Mouse (Mus musculus) right cerebral cortex, postnatal 25 days (tissue): Measurements from ENCODE around the gene AI661453.

ENCODE experiments used
- DNase-seq: peaks from one replicate; pipeline ENCODE4 v3.0.0; 2022

AI661453 gene

DNA sequence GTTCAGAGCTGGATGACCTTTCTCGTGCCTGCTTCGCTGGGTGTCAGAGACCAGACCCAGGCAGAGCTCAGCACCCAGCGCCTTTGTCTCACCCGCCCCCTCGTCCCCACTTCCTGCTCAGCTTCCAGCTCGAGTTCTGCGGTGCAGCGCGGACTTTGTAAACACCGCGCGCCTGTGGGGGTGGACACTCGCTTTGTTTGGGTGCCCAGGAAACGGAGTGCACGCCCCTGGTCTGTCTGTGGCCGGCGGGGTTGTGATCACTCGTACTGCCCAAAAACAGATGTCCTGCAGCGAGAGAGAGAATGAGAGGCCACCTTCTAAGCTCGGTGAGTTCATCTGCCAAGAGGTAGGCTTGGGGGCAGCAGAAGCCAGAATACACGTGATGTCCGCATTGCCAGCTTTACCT is 68.5 kb downstream of the AI661453 start, which contains the start of gene Ccnd3:
Gene Ccnd3 (plus strand): TSS at position 111 of the 406 bp plus-strand sequence.
- DNase-seq, result peak; percentile 60

DNA sequence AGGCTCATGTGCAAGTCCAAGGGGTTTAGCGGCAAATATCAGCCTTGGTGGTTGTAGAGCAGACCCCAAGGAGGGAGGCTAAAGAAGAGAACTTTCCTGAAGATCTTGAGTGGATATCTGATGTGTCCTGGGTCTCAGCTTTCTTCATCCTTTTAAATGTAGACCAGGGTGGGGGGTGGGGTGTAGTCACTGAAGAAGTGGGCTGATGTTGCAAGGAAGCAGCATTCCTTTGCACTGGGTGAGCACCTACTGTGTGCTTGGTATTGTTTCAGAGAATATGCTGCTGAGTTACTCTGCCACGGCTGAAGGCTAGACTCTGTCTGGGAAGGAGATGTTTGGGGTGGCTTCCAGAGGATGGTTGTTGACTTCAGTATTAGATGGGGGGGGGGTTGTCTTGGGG is 69.2 kb downstream of the AI661453 start:
- no peak for DNase-seq

- DNase-seq, result no peak
Measured at GRCm38 (mm10) chr17:47506042-47506441, 69.6 kb downstream of the AI661453 start.

DNA sequence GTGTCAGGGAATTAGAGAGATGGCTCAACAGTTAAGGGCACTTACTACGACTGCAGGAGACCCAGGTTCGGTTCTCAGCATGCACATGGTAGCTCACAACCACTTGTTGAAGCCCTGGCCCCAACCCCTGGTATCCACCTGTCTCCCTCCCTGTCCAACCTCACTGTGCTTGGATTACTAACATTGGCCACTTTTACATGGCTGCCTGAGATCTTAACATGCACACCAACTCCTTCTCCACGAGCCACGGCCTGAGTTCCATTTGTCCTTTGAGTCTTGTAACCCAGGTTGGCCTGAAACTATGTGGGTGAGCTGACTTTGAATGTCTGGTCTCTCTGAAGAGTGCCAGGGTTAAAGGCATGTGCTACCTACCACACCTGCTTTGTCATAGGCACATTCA is 70.3 kb downstream of the AI661453 start:
- no peak for DNase-seq

- no peak for DNase-seq
Measured at GRCm38 (mm10) chr17:47507523-47507922, 71.1 kb downstream of the AI661453 start.

DNA sequence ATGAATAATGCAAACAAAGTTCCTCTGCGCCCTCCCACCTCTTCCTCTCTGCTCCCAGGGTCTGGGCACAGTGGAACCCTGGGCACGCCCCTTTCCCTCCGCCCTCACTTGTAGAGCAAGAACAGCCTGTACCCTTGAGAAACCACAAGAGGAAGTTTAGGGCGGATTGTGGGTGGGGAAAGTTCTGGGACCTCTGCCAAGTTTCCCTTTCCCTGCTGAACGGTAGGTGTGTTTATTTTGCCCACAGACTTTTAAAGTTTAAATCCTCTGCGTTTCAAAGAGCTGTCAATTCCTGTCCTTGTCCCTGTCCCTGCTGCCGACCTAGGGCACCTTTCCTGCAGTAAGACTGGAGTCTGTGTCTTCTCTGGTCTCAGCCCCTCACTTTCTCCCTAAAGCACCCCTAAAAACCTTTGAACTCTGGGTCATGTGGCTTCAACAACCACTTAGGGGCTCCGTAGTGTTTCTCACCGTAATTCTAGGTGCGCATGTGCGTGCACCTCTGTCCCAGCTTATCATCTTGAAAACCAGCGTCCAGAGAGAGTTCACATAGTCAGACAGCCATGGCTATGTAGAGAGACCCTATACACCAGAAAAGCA is 71.7 kb downstream of the AI661453 start:
- DNase-seq, result peak; percentile 78

DNA sequence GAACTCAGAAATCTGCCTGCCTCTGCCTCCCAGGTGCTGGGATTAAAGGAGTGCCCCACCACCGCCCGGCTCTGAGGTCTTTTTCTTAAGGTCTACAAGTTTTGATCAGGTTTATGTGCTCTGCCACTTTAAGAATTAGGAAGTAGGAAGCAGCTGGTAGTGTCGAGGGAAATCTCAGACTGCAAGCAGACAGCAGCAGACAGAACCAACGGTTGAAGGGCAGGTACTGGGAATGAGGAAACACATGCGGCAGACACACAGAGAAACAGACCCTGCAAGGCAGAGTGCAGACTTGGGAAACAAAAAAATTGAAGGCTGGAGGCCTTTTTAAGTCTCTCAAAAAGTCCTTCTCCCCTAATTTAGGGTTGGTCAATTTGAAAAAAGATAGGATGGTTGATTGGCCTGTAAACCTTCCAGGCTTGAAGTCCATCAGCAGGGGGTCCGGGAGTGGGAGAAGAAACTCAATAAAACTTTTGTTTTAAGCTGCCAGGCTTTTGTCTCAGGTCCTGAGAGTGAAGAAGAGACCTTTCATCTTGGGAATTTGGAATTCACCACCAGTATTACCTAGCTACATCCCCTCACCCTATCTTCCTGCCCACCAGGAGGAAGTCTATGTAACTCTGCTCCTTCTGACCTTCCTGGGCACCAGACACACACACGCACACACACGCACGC is 72.8 kb downstream of the AI661453 start:
- DNase-seq, result no peak

- peak; percentile 92 for DNase-seq
Measured at GRCm38 (mm10) chr17:47511111-47512020, 75.0 kb downstream of the AI661453 start.

DNA sequence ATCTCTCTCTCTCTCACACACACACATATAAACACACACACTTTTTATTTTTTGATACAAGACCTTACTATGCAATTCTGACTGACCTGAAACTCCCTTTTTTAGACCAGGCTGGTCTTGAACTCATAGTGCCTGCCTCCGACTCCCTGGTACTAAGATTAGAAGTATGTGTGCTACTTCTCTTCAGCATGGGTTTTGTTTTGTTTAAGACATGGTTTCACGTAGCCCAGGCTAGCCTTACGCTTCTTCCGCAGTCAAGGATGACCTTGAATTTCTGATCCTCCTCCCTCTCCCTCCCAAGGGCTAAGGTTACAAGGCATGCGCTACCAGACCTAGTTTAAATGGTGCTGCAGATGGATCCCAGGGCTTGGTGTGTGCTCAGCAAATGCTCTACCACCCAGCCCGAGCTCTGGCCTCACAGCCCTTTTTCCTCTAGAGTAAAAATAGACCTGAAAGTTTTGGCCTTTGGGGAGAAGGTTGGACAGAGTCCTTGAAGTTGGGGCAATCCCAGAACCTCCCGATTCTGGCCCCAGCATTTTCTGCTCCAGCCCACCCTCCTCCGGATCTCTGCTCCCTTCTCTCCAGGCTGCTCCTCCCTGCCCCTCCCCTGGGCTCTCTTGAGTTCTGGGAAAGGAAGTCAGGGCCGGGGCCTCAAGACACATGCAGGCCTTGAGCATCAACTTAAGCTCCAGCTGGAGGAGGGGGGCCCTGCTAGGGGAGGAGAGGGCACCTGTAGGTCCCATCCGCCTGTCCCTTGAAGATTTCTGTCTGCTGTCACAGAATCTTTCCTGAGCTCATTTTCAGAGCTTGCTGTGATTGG is 76.8 kb downstream of the AI661453 start:
- no peak for DNase-seq

DNA sequence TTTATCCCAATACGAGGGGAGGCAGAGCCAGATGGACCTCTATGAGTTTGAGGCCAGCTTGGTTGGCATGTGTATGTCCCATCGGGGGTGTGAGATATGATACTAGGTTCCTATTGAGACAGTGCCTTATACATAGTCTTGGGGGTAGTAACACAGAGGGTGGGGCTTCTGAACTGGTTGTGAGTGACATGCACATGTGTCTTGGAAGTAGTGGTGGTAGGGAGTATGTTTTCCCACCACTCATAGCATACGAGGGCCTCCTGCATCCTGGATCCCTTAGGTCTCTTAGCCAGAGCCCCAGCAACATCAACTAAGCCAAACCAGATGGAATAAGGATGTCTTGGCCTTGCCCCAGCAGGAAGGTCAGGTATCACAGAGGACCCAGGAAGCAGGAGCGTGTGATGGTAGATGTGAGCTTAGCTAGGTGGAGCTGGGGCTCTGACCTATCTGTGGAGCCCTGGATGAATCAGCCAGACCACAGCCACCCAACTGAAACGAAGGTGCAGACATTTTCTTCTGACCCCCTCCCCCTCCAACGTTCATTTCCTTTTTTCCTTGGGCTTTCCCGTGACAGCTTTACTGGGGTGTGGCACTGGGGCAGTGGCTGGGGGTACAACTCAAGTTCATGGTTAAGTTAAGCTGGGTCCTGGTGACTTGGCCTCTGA is 78.9 kb downstream of the AI661453 start:
- no peak for DNase-seq

GRCm38 (mm10) chr17:47516232-47516631 is 79.8 kb downstream of the AI661453 start:
- no peak for DNase-seq

GRCm38 (mm10) chr17:47518205-47518604 is 81.8 kb downstream of the AI661453 start:
- no peak for DNase-seq
